Mouse (Mus musculus): Measurements from ENCODE around the gene Foxo1. TPM values are rescaled to one million over a fixed set of nuclear protein-coding genes. Genes with fewer than 3 reads are reported as not detected.

Foxo1 gene
- polyA plus RNA-seq, 1 experiment from 2014 or later: 3.9 TPM

DNA sequence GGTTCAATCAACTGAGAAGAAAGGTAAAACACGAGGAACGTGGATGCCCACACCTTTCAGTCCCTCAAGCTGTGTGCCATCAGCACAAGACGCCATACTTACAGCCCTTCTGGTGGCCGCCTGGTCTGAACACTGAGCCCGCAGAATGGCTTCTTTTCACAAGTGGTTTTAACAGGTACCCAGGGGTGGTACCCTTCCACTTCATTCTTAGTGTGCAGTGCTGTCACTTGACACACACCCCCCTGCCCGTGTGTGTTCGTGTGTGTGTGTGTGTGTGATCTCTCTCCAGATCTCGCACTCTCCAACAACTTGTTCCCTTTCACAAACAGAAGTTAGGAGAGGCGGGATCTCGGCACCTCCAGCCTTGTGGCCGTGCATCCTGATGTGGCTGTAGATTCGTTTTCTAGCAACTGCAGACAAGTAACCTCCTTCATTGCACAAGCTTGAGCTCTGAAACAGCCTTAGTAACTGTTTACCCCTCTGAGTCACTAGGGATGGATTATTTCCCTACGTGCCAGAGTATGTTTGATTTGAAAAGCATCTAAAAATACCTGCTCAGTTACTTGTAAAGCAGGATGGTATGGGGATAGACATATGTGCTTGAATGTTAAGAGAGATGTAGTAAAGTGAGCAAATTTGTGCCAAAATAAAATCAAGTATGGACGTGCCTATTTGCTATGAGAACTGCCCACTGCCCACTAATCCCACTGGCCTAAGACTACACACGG lies 29.3 kb downstream of the Foxo1 start:
- H3K9ac ChIP-seq: no peak overlapping the region
- no peaks in the 10 kb centered on the region for H3K27me3 ChIP-seq (ENCODE audit: control insufficient read depth, insufficient read depth, low read length)
- H3K9me3 ChIP-seq (ENCODE audit: control insufficient read depth, low read length): no peaks in the 10 kb centered on the region
- DNase-seq (ENCODE audit: low spot score): no peak
- no peaks in the 10 kb centered on the region for H3K4me1 ChIP-seq (replicated peaks; ENCODE audit: control insufficient read depth, insufficient read depth, low read length)
- no peaks in the 10 kb centered on the region for H3K36me3 ChIP-seq (replicated peaks; ENCODE audit: control insufficient read depth, insufficient read depth)
- 83% methylated on average over 15 of the region's 15 CpGs for WGBS
- no peak overlapping the region for H3K27ac ChIP-seq
- H3K4me2 ChIP-seq (replicated peaks): no peak overlapping the region
- no peak overlapping the region for H3K4me3 ChIP-seq (replicated peaks; ENCODE audit: low read length)
- ATAC-seq (ENCODE audit: low FRiP score): no peak

DNA sequence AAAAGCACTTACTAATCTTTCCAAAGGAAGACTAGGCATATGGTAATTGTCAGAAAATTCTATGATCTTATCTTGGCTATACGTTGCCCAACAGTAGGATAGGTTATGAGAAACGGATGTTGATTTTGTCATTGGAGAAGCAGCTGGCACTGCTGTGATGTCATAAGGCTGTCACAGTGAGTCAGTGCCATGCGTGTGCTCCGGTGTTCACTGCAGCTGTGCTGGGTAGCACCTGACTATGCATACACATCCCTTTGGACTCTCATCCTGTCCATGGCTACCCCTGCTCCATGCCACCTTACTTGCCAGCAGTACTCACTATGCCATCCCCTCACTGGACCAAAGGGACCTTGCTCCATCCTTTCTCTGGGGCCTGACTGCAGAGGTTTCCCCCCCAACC lies 30.5 kb downstream of the Foxo1 start:
- Histone ChIP-seq H3K27ac (no peak overlapping the region), H3K9ac (no peak overlapping the region), H3K27me3 (ENCODE audit: control insufficient read depth, insufficient read depth, low read length) (no peaks in the 10 kb centered on the region), H3K9me3 (ENCODE audit: control insufficient read depth, low read length) (no peaks in the 10 kb centered on the region), H3K4me1 (replicated peaks; ENCODE audit: control insufficient read depth, insufficient read depth, low read length) (no peaks in the 10 kb centered on the region), H3K4me2 (replicated peaks) (no peak overlapping the region), H3K36me3 (replicated peaks; ENCODE audit: control insufficient read depth, insufficient read depth) (no peaks in the 10 kb centered on the region), H3K4me3 (replicated peaks; ENCODE audit: low read length) (no peak overlapping the region)
- WGBS: 79% methylated on average over 4 of the region's 4 CpGs
- DNase-seq (ENCODE audit: low spot score) (no peak), ATAC-seq (ENCODE audit: low FRiP score) (no peak)

DNA sequence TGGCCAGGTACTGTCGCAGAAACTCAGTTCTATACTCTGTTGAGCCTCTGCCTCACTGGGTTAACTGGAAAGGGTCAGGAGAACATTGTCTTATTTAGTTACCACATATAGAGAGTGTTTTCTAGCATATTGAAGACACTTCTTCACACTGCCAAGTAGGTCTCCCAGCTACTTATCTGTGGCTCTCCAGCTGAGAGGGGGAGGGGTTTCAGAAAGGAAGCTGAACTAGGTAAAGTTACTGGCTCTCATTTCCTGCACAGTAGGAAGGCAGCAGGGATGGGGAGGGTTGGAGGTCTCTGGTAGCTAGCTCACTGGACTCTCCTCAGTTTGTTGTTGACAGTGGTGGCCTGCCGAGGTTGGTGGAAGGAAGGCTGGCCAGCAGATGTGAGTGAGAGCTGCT lies 31.2 kb downstream of the Foxo1 start:
- no peaks in the 10 kb centered on the region for H3K36me3 ChIP-seq (replicated peaks; ENCODE audit: control insufficient read depth, insufficient read depth)
- ATAC-seq (ENCODE audit: low FRiP score) (no peak), DNase-seq (ENCODE audit: low spot score) (no peak)
- no peaks in the 10 kb centered on the region for H3K4me1 ChIP-seq (replicated peaks; ENCODE audit: control insufficient read depth, insufficient read depth, low read length)
- H3K4me3 ChIP-seq (replicated peaks; ENCODE audit: low read length): no peak overlapping the region
- WGBS: 53% methylated on average over 2 of the region's 2 CpGs
- H3K9ac ChIP-seq: no peak overlapping the region
- H3K4me2 ChIP-seq (replicated peaks): no peak overlapping the region
- H3K27ac ChIP-seq: no peak overlapping the region
- H3K9me3 ChIP-seq (ENCODE audit: control insufficient read depth, low read length): no peaks in the 10 kb centered on the region
- no peaks in the 10 kb centered on the region for H3K27me3 ChIP-seq (ENCODE audit: control insufficient read depth, insufficient read depth, low read length)

DNA sequence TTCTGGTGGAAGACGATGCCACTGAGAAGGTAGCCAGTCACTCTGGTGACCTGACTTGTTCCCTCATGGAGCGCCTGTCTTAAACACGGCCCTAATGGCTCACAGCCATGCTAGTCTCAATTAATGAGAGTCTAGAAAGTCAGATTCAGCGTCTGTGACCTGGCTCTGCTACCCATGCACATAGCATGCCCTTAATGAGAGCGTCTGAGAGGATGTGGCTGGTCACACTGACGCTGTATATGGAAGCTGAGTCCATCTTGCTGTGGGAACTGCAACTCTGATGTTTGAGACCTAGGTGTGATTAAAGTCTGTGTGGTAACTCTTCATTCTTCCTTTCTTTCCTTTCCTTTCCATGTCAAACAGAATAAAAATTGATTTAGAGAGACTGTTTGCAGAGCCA lies 32.4 kb downstream of the Foxo1 start:
- Histone ChIP-seq H3K4me3 (replicated peaks; ENCODE audit: low read length) (no peak overlapping the region), H3K27ac (no peak overlapping the region), H3K36me3 (replicated peaks; ENCODE audit: control insufficient read depth, insufficient read depth) (no peaks in the 10 kb centered on the region), H3K9me3 (ENCODE audit: control insufficient read depth, low read length) (no peaks in the 10 kb centered on the region), H3K4me1 (replicated peaks; ENCODE audit: control insufficient read depth, insufficient read depth, low read length) (no peaks in the 10 kb centered on the region), H3K27me3 (ENCODE audit: control insufficient read depth, insufficient read depth, low read length) (no peaks in the 10 kb centered on the region), H3K4me2 (replicated peaks) (no peak overlapping the region), H3K9ac (no peak overlapping the region)
- ATAC-seq (ENCODE audit: low FRiP score): no peak
- no peak for DNase-seq (ENCODE audit: low spot score)
- 91% methylated on average over 6 of the region's 6 CpGs for WGBS

DNA sequence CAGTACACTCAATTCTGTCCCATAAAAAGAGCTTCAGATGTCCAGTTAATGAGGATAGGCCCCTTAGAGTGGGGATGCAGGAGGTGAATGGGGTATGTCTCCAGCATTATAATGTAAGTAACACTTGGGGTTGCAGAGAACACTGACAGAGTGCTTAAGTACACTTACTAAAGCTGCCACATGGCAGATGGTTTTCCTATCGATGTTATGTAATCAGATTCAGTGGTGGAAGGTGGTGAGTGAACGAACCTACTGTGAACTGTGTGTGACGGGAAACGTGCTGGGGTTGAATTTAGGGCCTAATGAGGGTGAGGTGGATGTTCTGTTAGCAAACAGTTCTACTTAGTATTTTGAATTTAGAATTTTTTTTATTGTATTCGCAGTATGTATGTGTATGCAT lies 35.2 kb downstream of the Foxo1 start:
- H3K27me3 ChIP-seq (ENCODE audit: control insufficient read depth, insufficient read depth, low read length): no peaks in the 10 kb centered on the region
- H3K4me3 ChIP-seq (replicated peaks; ENCODE audit: low read length): no peak overlapping the region
- no peak for ATAC-seq (ENCODE audit: low FRiP score)
- no peaks in the 10 kb centered on the region for H3K36me3 ChIP-seq (replicated peaks; ENCODE audit: control insufficient read depth, insufficient read depth)
- WGBS: 84% methylated on average over 5 of the region's 5 CpGs
- no peak for DNase-seq (ENCODE audit: low spot score)
- no peak overlapping the region for H3K4me2 ChIP-seq (replicated peaks)
- no peaks in the 10 kb centered on the region for H3K4me1 ChIP-seq (replicated peaks; ENCODE audit: control insufficient read depth, insufficient read depth, low read length)
- no peak overlapping the region for H3K9ac ChIP-seq
- H3K27ac ChIP-seq: no peak overlapping the region
- H3K9me3 ChIP-seq (ENCODE audit: control insufficient read depth, low read length): no peaks in the 10 kb centered on the region

DNA sequence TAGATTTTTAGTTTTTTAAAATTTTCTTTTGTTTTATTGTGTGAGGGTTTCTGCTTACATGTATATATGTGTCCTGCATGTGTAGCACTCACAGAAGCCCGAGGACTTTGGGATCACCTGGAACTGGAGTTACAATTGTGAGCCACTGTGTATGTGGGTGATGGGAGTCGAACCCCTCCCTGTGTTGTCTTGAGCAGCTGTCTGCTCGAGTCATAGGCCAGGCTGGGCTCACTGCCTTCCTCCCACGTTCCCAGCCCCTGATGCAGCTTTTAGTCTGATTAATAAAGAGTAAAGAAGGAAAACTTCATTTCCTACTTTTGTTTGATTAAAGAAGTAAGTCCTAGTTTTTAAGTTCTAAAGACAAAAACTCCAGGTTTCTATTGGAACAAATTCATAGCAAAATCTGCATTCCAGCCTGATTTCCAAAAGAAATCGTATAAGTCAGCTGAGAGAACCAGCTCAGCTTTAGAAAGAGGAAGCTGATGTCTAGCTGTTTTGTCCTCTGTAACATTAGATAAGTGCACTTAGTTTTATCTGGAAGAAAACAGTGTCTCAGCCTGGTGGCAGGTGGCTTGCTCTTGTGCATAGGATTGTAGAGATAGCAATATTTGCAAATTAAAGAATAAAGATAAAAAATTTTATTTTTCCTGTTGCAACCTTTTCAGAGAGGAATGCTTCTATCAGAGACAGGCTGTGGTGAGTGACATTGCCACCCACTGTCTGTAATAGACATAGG lies 40.6 kb downstream of the Foxo1 start:
- H3K4me3 ChIP-seq (replicated peaks; ENCODE audit: low read length): no peak overlapping the region
- H3K27ac ChIP-seq: no peak overlapping the region
- no peak overlapping the region for H3K9ac ChIP-seq
- ATAC-seq (ENCODE audit: low FRiP score) (no peak), DNase-seq (ENCODE audit: low spot score) (no peak)
- no peak overlapping the region for H3K4me2 ChIP-seq (replicated peaks)
- H3K36me3 ChIP-seq (replicated peaks; ENCODE audit: control insufficient read depth, insufficient read depth): no peaks in the 10 kb centered on the region
- WGBS: 66% methylated on average over 5 of the region's 5 CpGs
- H3K9me3 ChIP-seq (ENCODE audit: control insufficient read depth, low read length): no peaks in the 10 kb centered on the region
- H3K27me3 ChIP-seq (ENCODE audit: control insufficient read depth, insufficient read depth, low read length): no peaks in the 10 kb centered on the region
- H3K4me1 ChIP-seq (replicated peaks; ENCODE audit: control insufficient read depth, insufficient read depth, low read length): no peaks in the 10 kb centered on the region

DNA sequence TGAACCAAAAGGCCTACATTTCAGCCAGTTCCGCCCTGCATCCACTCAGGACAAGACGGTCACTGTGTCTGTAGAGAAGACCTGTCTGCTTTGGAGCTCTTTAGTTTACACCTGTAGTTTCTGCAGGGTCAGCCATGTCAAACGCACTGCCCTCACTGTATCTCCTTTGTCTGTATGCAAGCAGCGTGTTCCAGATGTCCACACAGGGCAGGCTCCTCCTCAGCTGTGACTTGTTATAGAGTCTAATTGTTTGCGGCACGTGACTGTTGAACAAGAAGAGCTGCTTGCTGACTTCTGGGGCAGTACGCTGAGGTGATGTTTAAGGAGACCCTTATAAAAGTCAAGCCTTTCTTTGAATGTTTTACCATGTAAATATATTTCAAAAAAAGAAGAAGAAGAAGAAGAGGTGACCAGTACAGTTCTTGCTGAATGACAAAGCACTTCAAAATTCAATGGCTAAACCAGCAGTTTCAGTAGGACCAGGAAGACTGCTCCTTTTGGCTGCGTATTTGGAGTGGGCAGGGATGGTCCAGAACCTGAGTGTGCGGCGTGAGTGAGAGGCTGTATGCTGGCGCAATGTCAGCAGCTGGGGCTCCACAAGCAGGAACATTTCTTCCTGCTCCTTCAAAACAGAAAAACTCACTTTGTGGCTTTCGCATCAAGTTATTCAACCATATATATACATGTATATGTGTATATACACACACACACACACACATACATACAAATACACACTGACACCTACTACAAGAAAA lies 52.6 kb downstream of the Foxo1 start:
- no peaks in the 10 kb centered on the region for H3K36me3 ChIP-seq (replicated peaks; ENCODE audit: control insufficient read depth, insufficient read depth)
- H3K9me3 ChIP-seq (ENCODE audit: control insufficient read depth, low read length): no peaks in the 10 kb centered on the region
- H3K4me2 ChIP-seq (replicated peaks): no peak overlapping the region
- H3K4me3 ChIP-seq (replicated peaks; ENCODE audit: low read length): no peak overlapping the region
- H3K4me1 ChIP-seq (replicated peaks; ENCODE audit: control insufficient read depth, insufficient read depth, low read length): no peaks in the 10 kb centered on the region
- no peaks in the 10 kb centered on the region for H3K27me3 ChIP-seq (ENCODE audit: control insufficient read depth, insufficient read depth, low read length)
- 93% methylated on average over 12 of the region's 12 CpGs for WGBS
- H3K9ac ChIP-seq: no peak overlapping the region
- DNase-seq (ENCODE audit: low spot score) (no peak), ATAC-seq (ENCODE audit: low FRiP score) (no peak)
- no peak overlapping the region for H3K27ac ChIP-seq

DNA sequence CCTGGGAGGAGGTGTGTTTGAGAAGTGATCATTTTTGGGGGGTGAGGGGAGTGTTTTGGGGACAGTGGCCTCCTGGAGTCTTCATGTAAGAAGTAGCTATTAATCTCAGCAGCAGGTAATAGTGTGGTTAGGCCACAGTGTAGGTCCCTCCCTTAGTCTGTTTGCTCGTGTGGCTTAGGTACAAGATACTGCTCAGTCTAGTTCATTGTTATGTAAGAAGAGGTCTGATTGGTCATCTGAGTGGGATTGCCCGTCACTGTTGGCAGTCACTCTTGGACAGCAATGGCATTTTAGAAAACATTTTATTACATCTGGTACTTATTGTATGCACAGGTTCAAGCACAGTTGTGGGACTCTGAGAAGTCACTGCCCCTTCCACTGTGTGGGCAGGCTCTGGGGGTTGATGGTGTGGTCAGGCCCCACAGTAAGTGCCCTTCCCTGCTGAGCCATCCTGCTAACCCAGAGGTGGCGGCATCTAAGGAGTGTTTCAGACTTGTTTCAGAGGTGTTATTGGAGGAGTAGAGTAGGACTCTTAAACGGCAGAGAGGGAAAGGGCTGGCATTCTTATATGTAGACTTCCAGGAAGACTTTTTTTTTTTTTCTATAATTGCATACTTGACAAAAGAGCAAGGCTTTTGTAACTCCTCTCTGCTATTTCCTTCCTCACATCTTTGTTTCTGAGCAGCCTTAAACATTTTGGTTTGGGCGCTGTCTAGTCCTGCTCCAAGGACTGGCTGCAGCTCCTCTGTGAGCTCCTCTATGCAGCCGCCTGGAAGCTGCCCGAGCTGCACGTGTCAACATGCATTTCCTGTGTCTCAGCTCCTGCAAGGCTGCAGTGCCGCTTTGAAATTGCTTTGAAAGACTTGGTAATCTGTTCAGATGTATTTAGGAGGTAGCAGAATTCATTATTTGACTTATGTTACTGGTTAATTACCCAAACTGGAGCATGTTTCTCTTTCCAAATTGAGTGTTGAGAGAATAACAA lies 54.6 kb downstream of the Foxo1 start:
- Histone ChIP-seq H3K4me1 (replicated peaks; ENCODE audit: control insufficient read depth, insufficient read depth, low read length) (no peaks in the 10 kb centered on the region), H3K27me3 (ENCODE audit: control insufficient read depth, insufficient read depth, low read length) (no peaks in the 10 kb centered on the region), H3K4me3 (replicated peaks; ENCODE audit: low read length) (no peak overlapping the region), H3K9ac (no peak overlapping the region), H3K27ac (no peak overlapping the region), H3K9me3 (ENCODE audit: control insufficient read depth, low read length) (no peaks in the 10 kb centered on the region), H3K4me2 (replicated peaks) (no peak overlapping the region), H3K36me3 (replicated peaks; ENCODE audit: control insufficient read depth, insufficient read depth) (no peaks in the 10 kb centered on the region)
- ATAC-seq (ENCODE audit: low FRiP score) (no peak), DNase-seq (ENCODE audit: low spot score) (peak; percentile 39)
- WGBS: 57% methylated on average over 9 of the region's 9 CpGs
